Mouse (Mus musculus) bone marrow, adult 2 months (tissue): ENCODE results near the gene Lhx3. TPM values are rescaled to one million over a fixed set of nuclear protein-coding genes. Genes with fewer than 3 reads are reported as not detected.

Experiments
- H3K27ac ChIP-seq: fragments of 200-500 bp; 2 replicates; pipeline ENCODE4 v1.5.1; 2012; ENCODE audit warnings: low read depth, mild to moderate bottlenecking, control low read depth, inconsistent platforms, low read length; ENCODE audit not compliant: control insufficient read depth, poor library complexity, insufficient read depth
- H3K4me1 ChIP-seq: fragments of 200-500 bp; 2 replicates; pipeline ENCODE4 v1.6.1; 2011; ENCODE audit warnings: low read length; ENCODE audit not compliant: control insufficient read depth, insufficient read depth
- H3K4me3 ChIP-seq: fragments of 200-500 bp; replicated peaks from 2 replicates; pipeline ENCODE3; 2011; ENCODE audit warnings: mild to moderate bottlenecking, low read depth, low read length, control low read depth; ENCODE audit not compliant: control insufficient read depth
- CTCF ChIP-seq: fragments of 200-500 bp; IDR thresholded peaks from 2 replicates; pipeline ENCODE4 v1.5.1; 2011; ENCODE audit warnings: low read length, control low read depth; ENCODE audit not compliant: control insufficient read depth, insufficient read depth
- POLR2A ChIP-seq: fragments of 200-500 bp; IDR thresholded peaks from 2 replicates; pipeline ENCODE4 v1.6.1; 2011; ENCODE audit warnings: low read depth, mild to moderate bottlenecking, control low read depth, low read length, borderline replicate concordance; ENCODE audit not compliant: control insufficient read depth
- WGBS: fragments of 180-500 bp; shearing (Covaris S2); methylation state at CpG from one replicate; pipeline ENCODE4 v1.1.7; 2018; 5-methylcytosine and 5-hydroxymethylcytosine counted together
- polyA plus RNA-seq: library from polyadenylated mRNA; stranded (reverse); fragments of >200 nt; gene quantifications from 2 replicates; pipeline ENCODE4 v1.2.4, GENCODE M21; 2011; ENCODE audit warnings: low replicate concordance; ENCODE audit not compliant: missing spikeins, insufficient read depth, insufficient read length

The Lhx3 gene
- polyA plus RNA-seq, 1 experiment = not detected

DNA sequence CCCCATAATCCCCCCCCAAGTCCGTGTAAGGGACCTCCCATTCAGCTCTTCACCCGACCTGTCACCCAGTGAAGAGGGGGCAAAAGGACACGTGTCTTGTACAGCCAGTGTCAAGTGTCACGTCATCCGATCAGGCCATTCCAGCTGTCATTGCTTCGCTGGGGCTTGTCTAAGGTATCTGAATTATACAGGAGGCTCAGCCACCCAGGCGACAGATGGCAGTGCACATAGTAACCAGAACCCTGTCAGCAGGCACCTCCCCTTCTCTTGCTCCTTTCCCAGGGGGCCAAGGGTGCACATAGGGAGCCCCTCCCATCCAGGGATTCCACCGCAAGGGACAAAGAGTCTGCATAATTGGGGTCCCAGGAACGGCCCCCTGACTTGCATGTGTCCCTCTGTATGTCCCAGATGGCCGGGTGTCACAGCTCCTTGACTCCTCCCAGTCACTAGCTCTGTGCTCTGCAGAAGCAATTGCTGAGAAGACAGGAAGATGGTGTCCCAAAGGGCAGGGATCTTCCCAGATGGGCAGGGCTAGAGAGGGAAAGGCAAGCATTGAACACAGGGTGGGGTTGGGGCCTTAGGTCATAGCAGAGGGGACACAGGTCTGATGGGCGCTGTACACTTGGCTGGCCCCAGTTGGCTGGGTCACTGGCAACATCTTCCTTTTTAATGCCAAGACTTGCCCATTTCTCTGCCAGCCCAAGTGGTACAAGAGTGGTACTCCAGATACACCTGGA is 39.1 kb downstream of the Lhx3 start:
- TF ChIP-seq CTCF (no peak), POLR2A (no peak)
- WGBS = 62% methylated on average over 11 of the region's 11 CpGs
- Histone ChIP-seq H3K27ac (no peak overlapping the region), H3K4me3 (no peak overlapping the region), H3K4me1 (no peaks in the 10 kb centered on the region)

DNA sequence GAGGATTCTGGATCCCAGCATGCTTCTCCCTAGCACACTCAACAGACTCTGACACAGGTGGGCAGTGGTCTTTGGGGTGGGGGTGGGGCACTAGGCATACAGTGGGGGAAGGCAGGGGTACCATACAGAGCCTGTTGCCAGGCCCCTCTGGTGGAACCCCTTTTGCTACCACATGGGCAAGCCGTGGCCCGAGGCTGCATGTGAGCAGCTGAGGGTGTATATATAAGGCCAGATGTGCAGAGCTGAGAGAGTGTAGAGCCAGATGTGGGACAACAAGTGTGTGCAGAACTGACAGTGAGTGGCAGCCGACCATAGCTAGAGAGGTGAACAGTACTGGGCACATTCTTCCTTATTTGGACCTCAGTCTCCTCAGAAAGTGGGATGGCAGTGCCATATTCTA is 41.2 kb downstream of the Lhx3 start:
- no peak overlapping the region for H3K27ac ChIP-seq
- TF ChIP-seq CTCF (no peak), POLR2A (no peak)
- no peak overlapping the region for H3K4me3 ChIP-seq
- WGBS = 82% methylated on average over 3 of the region's 3 CpGs
- H3K4me1 ChIP-seq = no peaks in the 10 kb centered on the region

DNA sequence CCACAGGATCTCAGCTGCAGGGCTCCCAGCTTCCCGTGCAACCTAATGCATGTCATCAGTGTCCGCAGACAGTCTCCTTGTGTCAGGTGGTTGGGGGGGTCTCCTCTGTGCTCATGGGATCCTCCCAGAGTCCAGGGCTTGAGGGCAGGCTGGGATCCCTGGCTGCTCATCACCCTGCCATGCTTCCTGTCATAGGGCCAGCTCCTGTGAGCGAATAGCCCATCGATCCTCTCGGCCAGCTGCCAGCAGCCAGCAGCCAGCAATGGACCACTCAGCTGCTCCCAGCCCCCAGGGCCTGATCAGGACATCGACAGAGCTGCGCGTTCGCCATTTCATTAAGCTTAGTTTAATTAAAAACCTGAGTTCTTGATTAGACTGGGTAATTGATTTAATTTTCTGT is 50.0 kb downstream of the Lhx3 start:
- Histone ChIP-seq H3K4me1 (peaks cover 3% of the 10 kb centered on the region), H3K27ac (no peak overlapping the region), H3K4me3 (no peak overlapping the region)
- 92% methylated on average over 9 of the region's 9 CpGs for WGBS
- no peak for TF ChIP-seq CTCF
- TF ChIP-seq POLR2A = no peak

DNA sequence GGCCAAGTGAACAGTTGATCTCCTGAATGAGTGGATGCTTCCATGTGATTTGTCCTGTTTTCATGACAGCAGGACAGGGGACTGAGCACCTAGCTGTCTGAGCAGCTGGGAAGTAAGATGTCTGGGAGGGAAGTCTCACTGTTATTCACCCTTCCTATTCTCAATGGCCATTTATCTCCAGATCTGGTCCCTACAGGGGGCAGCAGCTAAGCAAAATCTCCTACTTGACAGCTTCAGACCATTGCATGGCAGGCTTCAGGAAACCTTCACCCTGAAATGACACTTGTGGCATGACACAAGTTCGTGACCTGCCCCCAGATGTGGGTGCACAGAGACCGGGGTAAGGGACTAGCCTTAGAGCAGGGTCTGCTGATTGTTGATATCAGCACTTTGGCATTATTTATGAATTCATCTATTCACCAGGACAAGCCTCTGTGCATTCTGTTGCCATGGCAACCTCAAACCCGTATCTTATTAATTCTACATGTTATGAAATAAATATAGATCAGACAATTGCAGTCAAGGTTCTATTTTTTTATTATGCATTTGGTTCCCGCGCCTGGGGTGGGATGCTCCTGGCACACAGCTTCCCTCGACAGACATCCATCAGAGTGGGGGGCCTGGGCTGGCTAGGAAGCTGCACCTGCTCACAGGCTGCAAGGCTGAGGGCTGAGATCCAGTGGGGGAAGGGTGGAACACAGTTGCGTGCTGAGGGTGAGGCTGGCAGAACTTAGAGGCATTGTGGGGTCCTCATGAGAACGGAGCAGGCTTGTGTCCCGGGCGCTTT is 51.7 kb downstream of the Lhx3 start:
- TF ChIP-seq CTCF (no peak), POLR2A (no peak)
- Histone ChIP-seq H3K4me3 (no peak overlapping the region), H3K4me1 (peaks cover 3% of the 10 kb centered on the region), H3K27ac (no peak overlapping the region; the same call in 1 of the 2 replicates)
- WGBS = 75% methylated on average over 10 of the region's 10 CpGs

- 60% methylated on average over 3 of the region's 3 CpGs for WGBS
- Histone ChIP-seq H3K4me1 (peaks cover 3% of the 10 kb centered on the region), H3K4me3 (no peak overlapping the region), H3K27ac (no peak overlapping the region; the same call in 1 of the 2 replicates)
- TF ChIP-seq POLR2A = no peak
- no peak for TF ChIP-seq CTCF
Observed at GRCm38 (mm10) chr2:26155737-26156136, 52.4 kb downstream of the Lhx3 start.

DNA sequence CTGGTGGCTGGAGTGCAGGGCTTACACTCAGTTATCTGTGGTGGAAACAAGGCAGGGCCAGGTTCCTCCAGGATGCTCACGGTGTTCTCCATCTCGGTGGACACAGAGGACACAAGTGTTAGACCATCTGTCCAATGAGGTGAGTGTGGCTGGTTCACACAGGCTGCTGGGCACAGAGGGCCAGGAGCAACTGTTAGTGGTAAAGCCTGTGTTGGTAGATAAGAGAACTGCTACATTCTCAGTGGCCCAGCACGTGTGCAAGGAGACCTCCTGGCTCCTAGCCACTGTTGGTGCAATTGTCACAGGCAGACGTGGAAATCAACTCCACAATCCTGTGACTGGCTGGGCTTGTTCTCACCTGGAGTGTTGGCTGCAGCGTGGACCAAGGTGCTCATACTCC is 53.5 kb downstream of the Lhx3 start:
- H3K4me3 ChIP-seq = no peak overlapping the region
- no peak overlapping the region for H3K27ac ChIP-seq
- WGBS = 37% methylated on average over 5 of the region's 5 CpGs
- H3K4me1 ChIP-seq = peaks cover 3% of the 10 kb centered on the region
- TF ChIP-seq CTCF (no peak), POLR2A (no peak)

GRCm38 (mm10) chr2:26153909-26154340 is 54.2 kb downstream of the Lhx3 start:
- no peak overlapping the region for H3K27ac ChIP-seq
- peaks cover 3% of the 10 kb centered on the region for H3K4me1 ChIP-seq
- WGBS = 31% methylated on average over 4 of the region's 4 CpGs
- no peak overlapping the region for H3K4me3 ChIP-seq
- TF ChIP-seq CTCF (peak; percentile 34; the same call in 1 of the 2 replicates), POLR2A (no peak)

- Histone ChIP-seq H3K4me3 (no peak overlapping the region), H3K4me1 (peaks cover 3% of the 10 kb centered on the region), H3K27ac (no peak overlapping the region)
- WGBS = 58% methylated on average over 4 of the region's 4 CpGs
- TF ChIP-seq POLR2A = no peak
- TF ChIP-seq CTCF = peak; percentile 49
Observed at GRCm38 (mm10) chr2:26153295-26153694, 54.8 kb downstream of the Lhx3 start.

Other genes starting within 250 kb of the Lhx3 start
- gene Camsap1, start 225.0 kb downstream of the Lhx3 start, polyA plus RNA-seq = 13.0 and 18.9 TPM in 2 replicates
- gene Ubac1, start 186.5 kb downstream of the Lhx3 start, polyA plus RNA-seq = 452 and 465 TPM in 2 replicates
- gene Nacc2, start 85.1 kb downstream of the Lhx3 start, polyA plus RNA-seq = 4.0 and 5.8 TPM in 2 replicates
- 2.2 and 2.6 TPM in 2 replicates for gene Qsox2, start 29.2 kb upstream of the Lhx3 start, polyA plus RNA-seq
- gene Ccdc187, start 86.3 kb upstream of the Lhx3 start, polyA plus RNA-seq = 0.20 TPM in 1 of 2 replicates, not detected in the other
- 6.1 and 10.0 TPM in 2 replicates for gene Gpsm1, start 107.2 kb upstream of the Lhx3 start, polyA plus RNA-seq
- gene Dnlz, start 143.8 kb upstream of the Lhx3 start, polyA plus RNA-seq = 4.0 and 6.9 TPM in 2 replicates
- 67.0 and 199 TPM in 2 replicates for gene Card9, start 152.6 kb upstream of the Lhx3 start, polyA plus RNA-seq
- gene Snapc4, start 172.4 kb upstream of the Lhx3 start, polyA plus RNA-seq = 25.2 and 42.6 TPM in 2 replicates
- 56.8 and 78.4 TPM in 2 replicates for gene Entr1, start 181.0 kb upstream of the Lhx3 start, polyA plus RNA-seq
- 25.5 and 34.2 TPM in 2 replicates for gene Pmpca, start 181.1 kb upstream of the Lhx3 start, polyA plus RNA-seq
- gene Inpp5e, start 200.9 kb upstream of the Lhx3 start, polyA plus RNA-seq = 10.7 and 21.5 TPM in 2 replicates
- 5.8 and 30.1 TPM in 2 replicates for gene Sec16a, start 236.9 kb upstream of the Lhx3 start, polyA plus RNA-seq